In genomic region chr11:69534990-69535389, GRCm38 (mm10) we compare ENCODE assay signal across 22 mouse cellular contexts. TPM values are rescaled to one million over a fixed set of nuclear protein-coding genes. Genes with fewer than 3 reads are reported as not detected.
DNase-seq lines count a peak whose midpoint lies in the region; ATAC-seq and TF ChIP-seq lines count a peak whose summit lies in the region.
"Had no signal": no experiment of that assay in that cellular context is flagged by ENCODE, and none has a peak within 500 bp of the region (broad histone marks: within the 10 kb centered on the region; RNA-seq: fewer than 3 reads in every experiment).

No protein-coding gene starts in this region.

- no peak for TF ChIP-seq EP300 in CH12.LX (IDR thresholded peaks at IDR 0.05; ENCODE audit: low read length)

- WGBS in intestine, postnatal 0 days = 56% methylated on average over 1 of the region's 1 CpGs
- WGBS in intestine, embryonic 15.5 days = 72% methylated on average over 1 of the region's 1 CpGs
- 79% methylated on average over 1 of the region's 1 CpGs for WGBS in lung, embryonic 14.5 days

- in situ Hi-C loops in CH12.LX (cut with MboI; ENCODE audit: low pct_ligation_motif_present, low pct_unique_long_range_greater_than_20kb, low sequenced_read_pairs) = no loop called here

- peak; percentile 52 for TF ChIP-seq CTCF in intestine, postnatal 0 days (IDR thresholded peaks at IDR 0.05; ENCODE audit: low read depth)
- peak; percentile 30 for TF ChIP-seq CTCF in lung, embryonic 14.5 days (IDR thresholded peaks at IDR 0.05; ENCODE audit: low read depth)
- TF ChIP-seq CTCF in CH12.LX (conservative IDR thresholded peaks at IDR 0.05 in 1 of 2, IDR thresholded peaks at IDR 0.05 in 1 of 2; ENCODE audit: low read depth in 2 of 2, low read length in 2 of 2) = peak in 1 of 2 experiments; percentile 53; a peak in 2 of 4 replicates
- TF ChIP-seq CTCF in brain, embryonic 14.5 days (IDR thresholded peaks at IDR 0.05; ENCODE audit: borderline replicate concordance, extremely low read depth, insufficient read depth, insufficient read length) = peak; percentile 7; the same call in 1 of the 2 replicates

- H3K9ac ChIP-seq in intestine, postnatal 0 days (ENCODE audit: low read depth, low read length) = no peak overlapping the region
- H3K9ac ChIP-seq in intestine, embryonic 15.5 days = no peak overlapping the region
- no peak overlapping the region for H3K9ac ChIP-seq in lung, embryonic 14.5 days
- no peak overlapping the region for H3K9ac ChIP-seq in CH12.LX (ENCODE audit: insufficient read depth, low read depth)
- H3K9ac ChIP-seq: embryonic facial prominence, embryonic 12.5 days; hindbrain, embryonic 15.5 days; lung, embryonic 15.5 days; neural tube, embryonic 15.5 days had no signal

- no peak for ATAC-seq in intestine, postnatal 0 days
- no peak for ATAC-seq in intestine, embryonic 15.5 days
- no peak for ATAC-seq in lung, embryonic 14.5 days (ENCODE audit: insufficient read depth)
- ATAC-seq: intestine, embryonic 16.5 days; midbrain, embryonic 16.5 days had no signal

- DNase-seq in lung, embryonic 14.5 days = no peak
- no peak for DNase-seq in lung, postnatal 4 days
- DNase-seq in CH12.LX (ENCODE audit: extremely low read depth) = no peak
- DNase-seq in brain, embryonic 14.5 days (ENCODE audit: low read depth) = no peak
- no peak for DNase-seq in cerebellum, adult 11 months
- DNase-seq in ovary, postnatal 10 days (ENCODE audit: low spot score) = no peak
- DNase-seq: adrenal gland, postnatal 25 days; cerebellum, adult 9-11 months; kidney, postnatal 4 days; layer of hippocampus, adult 9-11 months; liver had no signal

- H3K4me3 ChIP-seq in intestine, postnatal 0 days (ENCODE audit: low read depth, low read length) = no peak overlapping the region
- H3K4me3 ChIP-seq in intestine, embryonic 15.5 days (replicated peaks) = no peak overlapping the region
- H3K4me3 ChIP-seq in lung, embryonic 14.5 days (ENCODE audit: low read depth, low read length) = no peak overlapping the region
- H3K4me3 ChIP-seq in CH12.LX (replicated peaks in 1 of 3; ENCODE audit: low read depth in 2 of 3, low read length in 2 of 3, poor library complexity in 1 of 3) = no peak overlapping the region
- H3K4me3 ChIP-seq: embryonic facial prominence, embryonic 12.5 days; hindbrain, embryonic 15.5 days; limb, embryonic 10.5 days; lung, embryonic 15.5 days; neural tube, embryonic 15.5 days had no signal

- no peak overlapping the region for H3K27ac ChIP-seq in intestine, postnatal 0 days (ENCODE audit: low read depth, low read length)
- no peak overlapping the region for H3K27ac ChIP-seq in intestine, embryonic 15.5 days
- H3K27ac ChIP-seq in lung, embryonic 14.5 days (ENCODE audit: low read depth) = no peak overlapping the region
- H3K27ac ChIP-seq in CH12.LX (ENCODE audit: insufficient read depth, low read depth) = no peak overlapping the region
- H3K27ac ChIP-seq: embryonic facial prominence, embryonic 12.5 days; hindbrain, embryonic 15.5 days; lung, embryonic 15.5 days; macrophage; neural tube, embryonic 15.5 days had no signal

- no peak overlapping the region for H3K4me2 ChIP-seq in intestine, postnatal 0 days (replicated peaks; ENCODE audit: low read depth)
- no peak overlapping the region for H3K4me2 ChIP-seq in intestine, embryonic 15.5 days (replicated peaks)
- no peak overlapping the region for H3K4me2 ChIP-seq in lung, embryonic 14.5 days
- H3K4me2 ChIP-seq in CH12.LX (ENCODE audit: insufficient read depth, low read depth, poor library complexity, severe bottlenecking) = no peak overlapping the region
- H3K4me2 ChIP-seq: embryonic facial prominence, embryonic 12.5 days; hindbrain, embryonic 15.5 days; lung, embryonic 15.5 days; neural tube, embryonic 15.5 days had no signal

- no peaks in the 10 kb centered on the region for H3K9me3 ChIP-seq in intestine, postnatal 0 days (ENCODE audit: control insufficient read depth)
- H3K9me3 ChIP-seq in intestine, embryonic 15.5 days = no peaks in the 10 kb centered on the region
- no peaks in the 10 kb centered on the region for H3K9me3 ChIP-seq in lung, embryonic 14.5 days (ENCODE audit: low read depth, low read length)
- no peaks in the 10 kb centered on the region for H3K9me3 ChIP-seq in CH12.LX (replicated peaks; ENCODE audit: low read length)
- H3K9me3 ChIP-seq: embryonic facial prominence, embryonic 12.5 days; hindbrain, embryonic 15.5 days; limb, embryonic 10.5 days; lung, embryonic 15.5 days; neural tube, embryonic 15.5 days had no signal

- dilution Hi-C loops in CH12.LX (cut with MboI; ENCODE audit: extremely low pct_ligation_motif_present, extremely low pct_unique_long_range_greater_than_20kb, low sequenced_read_pairs) = no loop called here

- no peaks in the 10 kb centered on the region for H3K27me3 ChIP-seq in intestine, postnatal 0 days (replicated peaks; ENCODE audit: control insufficient read depth, insufficient read depth, low read length)
- no peaks in the 10 kb centered on the region for H3K27me3 ChIP-seq in intestine, embryonic 15.5 days (replicated peaks)
- no peaks in the 10 kb centered on the region for H3K27me3 ChIP-seq in lung, embryonic 14.5 days (ENCODE audit: insufficient read depth, low read length)
- peaks cover 25% of the 10 kb centered on the region for H3K27me3 ChIP-seq in CH12.LX (replicated peaks)
- H3K27me3 ChIP-seq: embryonic facial prominence, embryonic 12.5 days; hindbrain, embryonic 15.5 days; lung, embryonic 15.5 days; neural tube, embryonic 15.5 days had no signal

- H3K4me1 ChIP-seq in intestine, postnatal 0 days (replicated peaks; ENCODE audit: control insufficient read depth, insufficient read depth, low read length) = peaks cover 7% of the 10 kb centered on the region; the same call in 1 of the 2 replicates
- no peaks in the 10 kb centered on the region; the same call in 1 of the 2 replicates for H3K4me1 ChIP-seq in intestine, embryonic 15.5 days (replicated peaks)
- no peaks in the 10 kb centered on the region for H3K4me1 ChIP-seq in lung, embryonic 14.5 days (ENCODE audit: insufficient read depth)
- H3K4me1 ChIP-seq in CH12.LX (ENCODE audit: control insufficient read depth in 1 of 2, insufficient read depth in 2 of 2) = no peaks in the 10 kb centered on the region
- H3K4me1 ChIP-seq: hindbrain, embryonic 15.5 days; lung, embryonic 15.5 days had no signal

- no peaks in the 10 kb centered on the region for H3K36me3 ChIP-seq in intestine, postnatal 0 days (ENCODE audit: control insufficient read depth, insufficient read depth)
- no peaks in the 10 kb centered on the region for H3K36me3 ChIP-seq in intestine, embryonic 15.5 days
- no peaks in the 10 kb centered on the region for H3K36me3 ChIP-seq in lung, embryonic 14.5 days (ENCODE audit: insufficient read depth)
- no peaks in the 10 kb centered on the region for H3K36me3 ChIP-seq in CH12.LX (replicated peaks in 1 of 2; ENCODE audit: control insufficient read depth in 1 of 2, insufficient read depth in 1 of 2, low read length in 1 of 2)
- H3K36me3 ChIP-seq: embryonic facial prominence, embryonic 12.5 days; hindbrain, embryonic 15.5 days; limb, embryonic 10.5 days; lung, embryonic 15.5 days; neural tube, embryonic 15.5 days had no signal

- no peak for TF ChIP-seq POLR2A in CH12.LX (IDR thresholded peaks at IDR 0.05; ENCODE audit: low read depth, low read length)
- no peak for TF ChIP-seq POLR2A in brain, embryonic 14.5 days (IDR thresholded peaks at IDR 0.05; ENCODE audit: borderline replicate concordance, extremely low read depth, insufficient read depth, insufficient read length, poor library complexity, severe bottlenecking)

- no peaks in the 10 kb centered on the region for H3K79me2 ChIP-seq in CH12.LX (replicated peaks; ENCODE audit: control insufficient read depth, extremely low read depth, insufficient read depth, poor library complexity, severe bottlenecking)

- peak; percentile 5 for TF ChIP-seq RAD21 in CH12.LX (IDR thresholded peaks at IDR 0.05; ENCODE audit: low read depth, low read length)

TF ChIP-seq in CH12.LX, 34 proteins besides CTCF, POLR2A, EP300 and RAD21 (continues in another document):
- TF ChIP-seq GABPA (IDR thresholded peaks at IDR 0.05; ENCODE audit: insufficient replicate concordance, low read depth, low read length) (no peak), HCFC1 (IDR thresholded peaks at IDR 0.05; ENCODE audit: low read depth, low read length) (no peak)

RNA-seq across cellular contexts. Expression of gene Dnah2, which starts 13.9 kb away (rescaled TPM):
- polyA plus RNA-seq in intestine, postnatal 0 days (2015; fragmentation: Nextera tagmentation; extraction: Ambion mirVana) = 8.0 and 8.7 TPM in 2 replicates
- 0.77 and 0.87 TPM in 2 replicates for polyA plus RNA-seq in intestine, embryonic 15.5 days (2015; fragmentation: Nextera tagmentation; extraction: Ambion mirVana)
- 0.58 and 1.9 TPM in 2 replicates for polyA plus RNA-seq in lung, embryonic 14.5 days (2014; fragmentation: Nextera tagmentation; extraction: Ambion mirVana)
- total RNA-seq in CH12.LX (2012; rRNA removed) = under 0.01 TPM in 1 of 2 replicates, not detected in the other
- not detected in 2 replicates for total RNA-seq in CH12.LX (2014; rRNA removed)
- 0.03 and 0.04 TPM in 2 replicates for polyA plus RNA-seq in CH12.LX (2012; ENCODE audit: insufficient read length, low read depth)
- polyA plus RNA-seq in brain, embryonic 14.5 days (2012; rRNA removed) = 4.7 and 5.2 TPM in 2 replicates
- total RNA-seq: hematopoietic stem cell, adult 5-6 weeks had no signal

RNA-seq across cellular contexts. Expression of gene Efnb3, which starts 25.0 kb away (rescaled TPM):
- polyA plus RNA-seq in intestine, postnatal 0 days (2015; fragmentation: Nextera tagmentation; extraction: Ambion mirVana) = 4.4 and 4.6 TPM in 2 replicates
- 9.8 and 10.2 TPM in 2 replicates for polyA plus RNA-seq in intestine, embryonic 15.5 days (2015; fragmentation: Nextera tagmentation; extraction: Ambion mirVana)
- 2.8 and 3.3 TPM in 2 replicates for polyA plus RNA-seq in lung, embryonic 14.5 days (2014; fragmentation: Nextera tagmentation; extraction: Ambion mirVana)
- total RNA-seq in CH12.LX (2012; rRNA removed) (1.1 and 1.3 TPM in 2 replicates), CH12.LX (2014; rRNA removed) (0.56 and 1.0 TPM in 2 replicates)
- 2.7 and 2.8 TPM in 2 replicates for polyA plus RNA-seq in CH12.LX (2012; ENCODE audit: insufficient read length, low read depth)
- polyA plus RNA-seq in brain, embryonic 14.5 days (2012; rRNA removed) = 187 and 206 TPM in 2 replicates

RNA-seq across cellular contexts. Expression of gene Wrap53, which starts 45.1 kb away (rescaled TPM):
- polyA plus RNA-seq in intestine, postnatal 0 days (2015; fragmentation: Nextera tagmentation; extraction: Ambion mirVana) = 14.3 and 14.7 TPM in 2 replicates
- 25.1 and 25.6 TPM in 2 replicates for polyA plus RNA-seq in intestine, embryonic 15.5 days (2015; fragmentation: Nextera tagmentation; extraction: Ambion mirVana)
- 27.1 and 33.6 TPM in 2 replicates for polyA plus RNA-seq in lung, embryonic 14.5 days (2014; fragmentation: Nextera tagmentation; extraction: Ambion mirVana)
- total RNA-seq in CH12.LX (2012; rRNA removed) (34.2 and 40.8 TPM in 2 replicates), CH12.LX (2014; rRNA removed) (25.4 and 26.4 TPM in 2 replicates)
- polyA plus RNA-seq in CH12.LX (2012; ENCODE audit: insufficient read length, low read depth) = 35.3 and 36.0 TPM in 2 replicates
- polyA plus RNA-seq in brain, embryonic 14.5 days (2012; rRNA removed) = 20.9 and 27.0 TPM in 2 replicates

RNA-seq across cellular contexts. Expression of gene Trp53, which starts 45.2 kb away (rescaled TPM):
- 48.0 and 49.6 TPM in 2 replicates for polyA plus RNA-seq in intestine, postnatal 0 days (2015; fragmentation: Nextera tagmentation; extraction: Ambion mirVana)
- 140 and 143 TPM in 2 replicates for polyA plus RNA-seq in intestine, embryonic 15.5 days (2015; fragmentation: Nextera tagmentation; extraction: Ambion mirVana)
- polyA plus RNA-seq in lung, embryonic 14.5 days (2014; fragmentation: Nextera tagmentation; extraction: Ambion mirVana) = 178 and 202 TPM in 2 replicates
- total RNA-seq in CH12.LX (2012; rRNA removed) (104 and 107 TPM in 2 replicates), CH12.LX (2014; rRNA removed) (15.7 and 24.9 TPM in 2 replicates)
- polyA plus RNA-seq in CH12.LX (2012; ENCODE audit: insufficient read length, low read depth) = 309 and 372 TPM in 2 replicates
- 93.6 and 131 TPM in 2 replicates for polyA plus RNA-seq in brain, embryonic 14.5 days (2012; rRNA removed)

Comparison
In these comparisons a context has a peak if more than half of its experiments do, and no peak if none do; other contexts are left out.
1. RNA of gene Efnb3, which starts 25.0 kb away (polyA plus RNA-seq): 187 to 206 TPM in brain, embryonic 14.5 days; 9.8 to 10.2 TPM in intestine, embryonic 15.5 days, 4.4 to 4.6 TPM in intestine, postnatal 0 days, 2.8 to 3.3 TPM in lung, embryonic 14.5 days and 2.7 to 2.8 TPM in CH12.LX; every median in the first group is over 10 times any median in the second.